8 mouse cellular contexts compared by ENCODE assay signal in the genomic region with DNA sequence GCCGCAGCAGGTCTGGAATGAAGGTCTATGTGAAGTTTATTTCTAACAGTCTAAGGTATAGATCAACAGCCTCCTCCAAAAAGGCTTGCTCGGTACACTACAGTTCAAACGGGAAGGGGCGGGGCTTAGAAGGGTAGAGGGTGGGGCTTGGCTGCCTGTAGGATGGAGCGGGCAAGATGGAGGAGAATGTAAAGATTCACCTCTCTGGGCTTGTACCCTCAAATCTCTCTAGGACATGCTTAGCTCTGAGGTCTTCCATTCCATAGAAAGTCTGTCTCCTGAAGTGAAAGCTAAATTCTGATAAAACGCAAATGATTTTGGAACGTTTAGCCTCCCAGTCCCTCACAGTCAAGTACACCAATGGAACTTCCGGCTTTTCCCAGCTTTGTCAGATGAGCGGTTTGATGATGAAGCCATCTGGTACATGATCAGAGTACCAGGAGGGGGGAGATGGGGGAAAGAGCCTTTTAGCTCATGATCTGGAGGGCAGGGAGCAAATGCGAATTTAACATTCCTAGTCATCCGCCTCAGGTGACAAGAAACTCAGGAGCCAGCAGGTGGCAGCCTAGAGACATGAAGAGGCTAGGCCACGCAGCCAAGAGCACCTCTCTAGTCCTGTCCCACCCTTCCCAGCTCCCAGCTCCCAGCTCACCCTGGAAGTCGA. TPM values are rescaled to one million over a fixed set of nuclear protein-coding genes. Genes with fewer than 3 reads are reported as not detected.
DNase-seq lines count a peak whose midpoint lies in the region; ATAC-seq and TF ChIP-seq lines count a peak whose summit lies in the region.

No protein-coding gene starts in this region.

- TF ChIP-seq RAD21 in CH12.LX (IDR thresholded peaks at IDR 0.05; ENCODE audit: low read depth, low read length), result peak; percentile 89

- in situ Hi-C loops in CH12.LX (cut with MboI; ENCODE audit: low pct_ligation_motif_present, low pct_unique_long_range_greater_than_20kb, low sequenced_read_pairs), result loop anchor here (5.0 to 10.0 kb wide), 2 partner anchors 42 to 85 kb away; no protein-coding TSS in a partner anchor

- TF ChIP-seq EP300 in CH12.LX (IDR thresholded peaks at IDR 0.05; ENCODE audit: low read length), result no peak
- no peak for TF ChIP-seq EP300 in heart, postnatal 0 days (IDR thresholded peaks at IDR 0.05; ENCODE audit: low read depth)

- DNase-seq in CH12.LX (ENCODE audit: extremely low read depth), result peak; percentile 90
- DNase-seq in heart, postnatal 0 days (ENCODE audit: low spot score), result peak; percentile 71
- peak; percentile 91 to 93 for DNase-seq in kidney, postnatal 4 days
- peak; percentile 76 for DNase-seq in thymus, postnatal 25 days

- no peak overlapping the region for H3K27ac ChIP-seq in CH12.LX (ENCODE audit: insufficient read depth, low read depth)
- no peak overlapping the region for H3K27ac ChIP-seq in bone marrow macrophage, adult 2 months (ENCODE audit: insufficient read depth, low read depth, low read length)
- no peak overlapping the region for H3K27ac ChIP-seq in embryonic fibroblast, embryonic 13.5 days (ENCODE audit: insufficient read depth, low read length)
- H3K27ac ChIP-seq in heart, postnatal 0 days (ENCODE audit: low read depth), result no peak overlapping the region
- H3K27ac ChIP-seq in lung, embryonic 15.5 days, result no peak overlapping the region
- H3K27ac ChIP-seq in olfactory bulb, adult 2 months (ENCODE audit: insufficient read depth, low read depth, low read length), result no peak overlapping the region

- no peaks in the 10 kb centered on the region for H3K9me3 ChIP-seq in CH12.LX (replicated peaks; ENCODE audit: low read length)
- H3K9me3 ChIP-seq in heart, postnatal 0 days (replicated peaks; ENCODE audit: control insufficient read depth, low read length), result no peaks in the 10 kb centered on the region
- no peaks in the 10 kb centered on the region for H3K9me3 ChIP-seq in lung, embryonic 15.5 days

- TF ChIP-seq POLR2A in CH12.LX (IDR thresholded peaks at IDR 0.05; ENCODE audit: low read depth, low read length), result peak; percentile 75
- no peak for TF ChIP-seq POLR2A in bone marrow macrophage, adult 2 months (IDR thresholded peaks at IDR 0.05; ENCODE audit: borderline replicate concordance, low read depth, low read length)
- no peak for TF ChIP-seq POLR2A in embryonic fibroblast, embryonic 13.5 days (IDR thresholded peaks at IDR 0.05; ENCODE audit: low read depth, low read length)
- no peak for TF ChIP-seq POLR2A in olfactory bulb, adult 2 months (IDR thresholded peaks at IDR 0.05; ENCODE audit: insufficient read depth, low read depth, low read length)

- TF ChIP-seq CTCF in CH12.LX (conservative IDR thresholded peaks at IDR 0.05 in 1 of 2, IDR thresholded peaks at IDR 0.05 in 1 of 2; ENCODE audit: low read depth in 2 of 2, low read length in 2 of 2), result peak; percentile 80 to 98
- peak; percentile 76; the same call in 1 of the 2 replicates for TF ChIP-seq CTCF in bone marrow macrophage, adult 2 months (IDR thresholded peaks at IDR 0.05; ENCODE audit: low read depth, low read length)
- peak; percentile 60 for TF ChIP-seq CTCF in embryonic fibroblast, embryonic 13.5 days (IDR thresholded peaks at IDR 0.05; ENCODE audit: borderline replicate concordance, insufficient read depth, low read length)
- TF ChIP-seq CTCF in heart, postnatal 0 days (IDR thresholded peaks at IDR 0.05; ENCODE audit: low read depth), result peak; percentile 71
- TF ChIP-seq CTCF in olfactory bulb, adult 2 months (IDR thresholded peaks at IDR 0.05; ENCODE audit: insufficient read depth, low read depth, low read length), result peak; percentile 55; the same call in 1 of the 2 replicates

- peak overlapping the region; percentile 68 for H3K9ac ChIP-seq in CH12.LX (ENCODE audit: insufficient read depth, low read depth)
- no peak overlapping the region for H3K9ac ChIP-seq in heart, postnatal 0 days (replicated peaks; ENCODE audit: low read depth, low read length)
- H3K9ac ChIP-seq in lung, embryonic 15.5 days, result peak overlapping the region; percentile 28; the same call in 1 of the 2 replicates

- dilution Hi-C loops in CH12.LX (cut with MboI; ENCODE audit: extremely low pct_ligation_motif_present, extremely low pct_unique_long_range_greater_than_20kb, low sequenced_read_pairs), result no loop called here

- H3K4me3 ChIP-seq in CH12.LX (replicated peaks in 1 of 3; ENCODE audit: low read depth in 2 of 3, low read length in 2 of 3, poor library complexity in 1 of 3), result peak overlapping the region; percentile 54 to 83 (median 55)
- peak overlapping the region; percentile 40 for H3K4me3 ChIP-seq in bone marrow macrophage, adult 2 months (ENCODE audit: insufficient read depth, low read length)
- 0 out of 2 replicates have a peak overlapping the region, but pooled peaks have one; percentile 5 for H3K4me3 ChIP-seq in embryonic fibroblast, embryonic 13.5 days (ENCODE audit: insufficient read depth, low read length)
- peak overlapping the region; percentile 33 for H3K4me3 ChIP-seq in heart, postnatal 0 days (ENCODE audit: low read depth, low read length)
- peak overlapping the region; percentile 38 for H3K4me3 ChIP-seq in lung, embryonic 15.5 days
- peak overlapping the region; percentile 29 for H3K4me3 ChIP-seq in olfactory bulb, adult 2 months (ENCODE audit: insufficient read depth, low read depth, low read length)

- no peaks in the 10 kb centered on the region for H3K79me2 ChIP-seq in CH12.LX (replicated peaks; ENCODE audit: control insufficient read depth, extremely low read depth, insufficient read depth, poor library complexity, severe bottlenecking)

- H3K27me3 ChIP-seq in CH12.LX (replicated peaks), result peaks cover 29% of the 10 kb centered on the region
- H3K27me3 ChIP-seq in heart, postnatal 0 days (ENCODE audit: control insufficient read depth, insufficient read depth, low read length), result 0 out of 2 replicates have a peak, but pooled peaks cover 4% of the 10 kb centered on the region
- no peaks in the 10 kb centered on the region for H3K27me3 ChIP-seq in lung, embryonic 15.5 days

- 0 out of 2 replicates have a peak, but pooled peaks have one; percentile 45 for ATAC-seq in heart, postnatal 0 days (ENCODE audit: insufficient read depth, low read depth)
- ATAC-seq in lung, embryonic 15.5 days (ENCODE audit: borderline replicate concordance, extremely low read depth, low FRiP score, low TSS enrichment), result peak; percentile 61; the same call in 1 of the 2 replicates

- peaks cover 3 to 26% of the 10 kb centered on the region in 2 experiments for H3K4me1 ChIP-seq in CH12.LX (ENCODE audit: control insufficient read depth in 1 of 2, insufficient read depth in 2 of 2)
- peaks cover 9% of the 10 kb centered on the region for H3K4me1 ChIP-seq in bone marrow macrophage, adult 2 months (ENCODE audit: control insufficient read depth, insufficient read depth, low read length)
- H3K4me1 ChIP-seq in embryonic fibroblast, embryonic 13.5 days (ENCODE audit: control insufficient read depth, insufficient read depth, low read length), result 0 out of 2 replicates have a peak, but pooled peaks cover 6% of the 10 kb centered on the region
- H3K4me1 ChIP-seq in heart, postnatal 0 days (ENCODE audit: control insufficient read depth, insufficient read depth), result no peaks in the 10 kb centered on the region
- 0 out of 2 replicates have a peak, but pooled peaks cover 5% of the 10 kb centered on the region for H3K4me1 ChIP-seq in lung, embryonic 15.5 days
- H3K4me1 ChIP-seq in olfactory bulb, adult 2 months (ENCODE audit: control insufficient read depth, insufficient read depth, low read length), result no peaks in the 10 kb centered on the region

- H3K4me2 ChIP-seq in CH12.LX (ENCODE audit: insufficient read depth, low read depth, poor library complexity, severe bottlenecking), result peak overlapping the region; percentile 64; the same call in 1 of the 2 replicates
- H3K4me2 ChIP-seq in heart, postnatal 0 days (ENCODE audit: low read depth, low read length), result peak overlapping the region; percentile 59
- peak overlapping the region; percentile 64 for H3K4me2 ChIP-seq in lung, embryonic 15.5 days

- WGBS in heart, postnatal 0 days, result 10% methylated on average over 13 of the region's 13 CpGs
- 10% methylated on average over 13 of the region's 13 CpGs for WGBS in lung, embryonic 15.5 days
- 14% methylated on average over 13 of the region's 13 CpGs for WGBS in olfactory bulb, adult 2 months

- no peaks in the 10 kb centered on the region for H3K36me3 ChIP-seq in CH12.LX (replicated peaks in 1 of 2; ENCODE audit: control insufficient read depth in 1 of 2, insufficient read depth in 1 of 2, low read length in 1 of 2)
- no peaks in the 10 kb centered on the region for H3K36me3 ChIP-seq in heart, postnatal 0 days (replicated peaks; ENCODE audit: control insufficient read depth, insufficient read depth, low read length)
- no peaks in the 10 kb centered on the region for H3K36me3 ChIP-seq in lung, embryonic 15.5 days

RNA-seq across cellular contexts. Expression of gene Unc119, which starts 17.0 kb away (rescaled TPM):
- 80.5 and 81.6 TPM in 2 replicates for total RNA-seq in CH12.LX (2012; rRNA removed)
- 197 and 227 TPM in 2 replicates for total RNA-seq in CH12.LX (2014; rRNA removed)
- polyA plus RNA-seq in CH12.LX (2012; ENCODE audit: insufficient read length, low read depth), result 146 and 173 TPM in 2 replicates
- 35.5 and 38.5 TPM in 2 replicates for polyA plus RNA-seq in bone marrow macrophage, adult 2 months (2012; ENCODE audit: insufficient read depth, insufficient read length, missing spikeins)
- 14.4 and 19.2 TPM in 2 replicates for polyA plus RNA-seq in embryonic fibroblast, embryonic 13.5 days (2011; ENCODE audit: insufficient read length, low read depth, missing spikeins)
- 52.9 and 57.3 TPM in 2 replicates for total RNA-seq in heart, postnatal 0 days (2014; rRNA removed; ENCODE audit: low replicate concordance)
- 20.9 and 24.8 TPM in 2 replicates for polyA plus RNA-seq in heart, postnatal 0 days (2015; fragmentation: Nextera tagmentation; extraction: Ambion mirVana)
- polyA plus RNA-seq in lung, embryonic 15.5 days (2015; fragmentation: Nextera tagmentation; extraction: Ambion mirVana), result 33.4 and 35.7 TPM in 2 replicates
- not detected in 2 replicates for polyA plus RNA-seq in olfactory bulb, adult 2 months (2012; ENCODE audit: insufficient read depth, insufficient read length, low replicate concordance, missing spikeins)

RNA-seq across cellular contexts. Expression of gene Foxn1, which starts 26.1 kb away (rescaled TPM):
- not detected in 2 replicates for total RNA-seq in CH12.LX (2012; rRNA removed)
- total RNA-seq in CH12.LX (2014; rRNA removed), result not detected in 2 replicates
- polyA plus RNA-seq in CH12.LX (2012; ENCODE audit: insufficient read length, low read depth), result not detected in 2 replicates
- not detected in 2 replicates for polyA plus RNA-seq in bone marrow macrophage, adult 2 months (2012; ENCODE audit: insufficient read depth, insufficient read length, missing spikeins)
- 0.15 TPM in 1 of 2 replicates, not detected in the other for polyA plus RNA-seq in embryonic fibroblast, embryonic 13.5 days (2011; ENCODE audit: insufficient read length, low read depth, missing spikeins)
- total RNA-seq in heart, postnatal 0 days (2014; rRNA removed; ENCODE audit: low replicate concordance), result not detected in 2 replicates
- polyA plus RNA-seq in heart, postnatal 0 days (2015; fragmentation: Nextera tagmentation; extraction: Ambion mirVana), result not detected in 2 replicates
- polyA plus RNA-seq in lung, embryonic 15.5 days (2015; fragmentation: Nextera tagmentation; extraction: Ambion mirVana), result 0.35 and 1.9 TPM in 2 replicates
- not detected in 2 replicates for polyA plus RNA-seq in olfactory bulb, adult 2 months (2012; ENCODE audit: insufficient read depth, insufficient read length, low replicate concordance, missing spikeins)

RNA-seq across cellular contexts. Expression of gene Pigs, which starts 32.0 kb away (rescaled TPM):
- total RNA-seq in CH12.LX (2012; rRNA removed) (51.2 and 53.1 TPM in 2 replicates), CH12.LX (2014; rRNA removed) (25.7 and 26.3 TPM in 2 replicates)
- polyA plus RNA-seq in CH12.LX (2012; ENCODE audit: insufficient read length, low read depth), result 51.8 and 65.4 TPM in 2 replicates
- 80.8 and 85.9 TPM in 2 replicates for polyA plus RNA-seq in bone marrow macrophage, adult 2 months (2012; ENCODE audit: insufficient read depth, insufficient read length, missing spikeins)
- 62.1 and 65.0 TPM in 2 replicates for polyA plus RNA-seq in embryonic fibroblast, embryonic 13.5 days (2011; ENCODE audit: insufficient read length, low read depth, missing spikeins)
- 36.0 and 39.7 TPM in 2 replicates for total RNA-seq in heart, postnatal 0 days (2014; rRNA removed; ENCODE audit: low replicate concordance)
- 31.2 and 32.3 TPM in 2 replicates for polyA plus RNA-seq in heart, postnatal 0 days (2015; fragmentation: Nextera tagmentation; extraction: Ambion mirVana)
- polyA plus RNA-seq in lung, embryonic 15.5 days (2015; fragmentation: Nextera tagmentation; extraction: Ambion mirVana), result 75.5 and 78.5 TPM in 2 replicates
- not detected in 2 replicates for polyA plus RNA-seq in olfactory bulb, adult 2 months (2012; ENCODE audit: insufficient read depth, insufficient read length, low replicate concordance, missing spikeins)

RNA-seq across cellular contexts. Expression of gene Aldoc, which starts 37.5 kb away (rescaled TPM):
- total RNA-seq in CH12.LX (2012; rRNA removed) (23.6 and 90.2 TPM in 2 replicates), CH12.LX (2014; rRNA removed) (96.5 and 119 TPM in 2 replicates)
- polyA plus RNA-seq in CH12.LX (2012; ENCODE audit: insufficient read length, low read depth), result 20.4 and 25.0 TPM in 2 replicates
- 21.9 and 31.0 TPM in 2 replicates for polyA plus RNA-seq in bone marrow macrophage, adult 2 months (2012; ENCODE audit: insufficient read depth, insufficient read length, missing spikeins)
- 2.8 and 5.3 TPM in 2 replicates for polyA plus RNA-seq in embryonic fibroblast, embryonic 13.5 days (2011; ENCODE audit: insufficient read length, low read depth, missing spikeins)
- 32.5 and 50.7 TPM in 2 replicates for total RNA-seq in heart, postnatal 0 days (2014; rRNA removed; ENCODE audit: low replicate concordance)
- polyA plus RNA-seq in heart, postnatal 0 days (2015; fragmentation: Nextera tagmentation; extraction: Ambion mirVana), result 15.1 and 15.2 TPM in 2 replicates
- 7.7 and 8.1 TPM in 2 replicates for polyA plus RNA-seq in lung, embryonic 15.5 days (2015; fragmentation: Nextera tagmentation; extraction: Ambion mirVana)
- 410 and 562 TPM in 2 replicates for polyA plus RNA-seq in olfactory bulb, adult 2 months (2012; ENCODE audit: insufficient read depth, insufficient read length, low replicate concordance, missing spikeins)

RNA-seq across cellular contexts. Expression of gene Spag5, which starts 58.9 kb away (rescaled TPM):
- total RNA-seq in CH12.LX (2012; rRNA removed) (57.0 and 57.2 TPM in 2 replicates), CH12.LX (2014; rRNA removed) (47.7 and 50.4 TPM in 2 replicates)
- polyA plus RNA-seq in CH12.LX (2012; ENCODE audit: insufficient read length, low read depth), result 81.8 and 92.3 TPM in 2 replicates
- 19.3 and 28.1 TPM in 2 replicates for polyA plus RNA-seq in bone marrow macrophage, adult 2 months (2012; ENCODE audit: insufficient read depth, insufficient read length, missing spikeins)
- polyA plus RNA-seq in embryonic fibroblast, embryonic 13.5 days (2011; ENCODE audit: insufficient read length, low read depth, missing spikeins), result 22.6 and 35.1 TPM in 2 replicates
- 16.8 and 23.4 TPM in 2 replicates for total RNA-seq in heart, postnatal 0 days (2014; rRNA removed; ENCODE audit: low replicate concordance)
- polyA plus RNA-seq in heart, postnatal 0 days (2015; fragmentation: Nextera tagmentation; extraction: Ambion mirVana), result 5.5 and 6.8 TPM in 2 replicates
- 44.8 and 49.9 TPM in 2 replicates for polyA plus RNA-seq in lung, embryonic 15.5 days (2015; fragmentation: Nextera tagmentation; extraction: Ambion mirVana)
- polyA plus RNA-seq in olfactory bulb, adult 2 months (2012; ENCODE audit: insufficient read depth, insufficient read length, low replicate concordance, missing spikeins), result not detected in 2 replicates

Comparison
In these comparisons a context has a peak if more than half of its experiments do, and no peak if none do; other contexts are left out.
1. H3K4me3 ChIP-seq: peak in every context shown above with its lines; median percentile 55 in CH12.LX; 40 in bone marrow macrophage, adult 2 months; 38 in lung, embryonic 15.5 days; 33 in heart, postnatal 0 days; 29 in olfactory bulb, adult 2 months; 5 in embryonic fibroblast, embryonic 13.5 days.
2. RNA of gene Unc119, which starts 17.0 kb away (polyA plus RNA-seq): 146 to 173 TPM in CH12.LX, 35.5 to 38.5 TPM in bone marrow macrophage, adult 2 months, 33.4 to 35.7 TPM in lung, embryonic 15.5 days, 20.9 to 24.8 TPM in heart, postnatal 0 days and 14.4 to 19.2 TPM in embryonic fibroblast, embryonic 13.5 days; not detected in olfactory bulb, adult 2 months; every median in the first group is over 10 times any median in the second.
3. RNA of gene Pigs, which starts 32.0 kb away (polyA plus RNA-seq): 80.8 to 85.9 TPM in bone marrow macrophage, adult 2 months, 75.5 to 78.5 TPM in lung, embryonic 15.5 days, 51.8 to 65.4 TPM in CH12.LX, 62.1 to 65.0 TPM in embryonic fibroblast, embryonic 13.5 days and 31.2 to 32.3 TPM in heart, postnatal 0 days; not detected in olfactory bulb, adult 2 months; every median in the first group is over 10 times any median in the second.
4. Peak in every context shown above with its lines, with median percentiles within 50 percentile points of each other: DNase-seq, H3K4me2 ChIP-seq and CTCF ChIP-seq.